Mouse (Mus musculus): Measurements from ENCODE around the gene Arfgef3.

DNA sequence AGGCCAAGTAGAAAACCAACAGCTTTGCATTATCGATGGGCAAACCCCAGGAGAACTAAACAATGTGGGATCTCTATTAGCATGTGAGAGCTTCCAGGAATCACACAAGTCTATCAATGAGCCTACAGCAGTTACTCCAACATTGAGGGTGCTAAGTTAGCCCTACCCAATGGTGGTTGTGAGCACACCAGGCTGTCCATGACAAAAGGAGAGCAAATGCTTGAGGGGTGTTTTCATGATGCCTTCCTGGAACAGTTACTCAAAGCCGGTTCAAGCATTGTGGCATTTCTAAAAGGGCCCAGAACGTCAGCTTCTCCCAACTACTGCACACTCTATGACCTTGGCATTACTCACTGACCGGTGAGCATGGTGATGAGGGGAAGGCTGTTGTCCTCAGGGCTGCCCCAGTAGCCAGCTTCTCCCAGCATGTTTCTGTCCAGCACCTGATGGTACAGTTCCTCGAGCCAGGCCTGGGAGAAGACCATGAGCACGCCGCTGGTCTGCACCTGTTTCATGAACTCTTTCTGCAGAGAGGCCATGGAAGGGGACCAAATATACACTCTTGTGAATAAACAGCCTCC is 109.3 kb downstream of the Arfgef3 start:
- TF ChIP-seq CTCF (IDR thresholded peaks at IDR 0.05; ENCODE audit: borderline replicate concordance, extremely low read depth, insufficient read depth, insufficient read length) (no peak), POLR2A (IDR thresholded peaks at IDR 0.05; ENCODE audit: borderline replicate concordance, extremely low read depth, insufficient read depth, insufficient read length, poor library complexity, severe bottlenecking) (no peak)

Measured in brain, embryonic 14.5 days (tissue).